9 mouse cellular contexts compared by ENCODE assay signal in genomic region chr11:108928752-108929151, GRCm38 (mm10). TPM values are rescaled to one million over a fixed set of nuclear protein-coding genes. Genes with fewer than 3 reads are reported as not detected.
DNase-seq lines count a peak whose midpoint lies in the region; ATAC-seq and TF ChIP-seq lines count a peak whose summit lies in the region.
"Had no signal": no experiment of that assay in that cellular context is flagged by ENCODE, and none has a peak within 500 bp of the region (broad histone marks: within the 10 kb centered on the region; RNA-seq: fewer than 3 reads in every experiment).

No protein-coding gene starts in this region.

- TF ChIP-seq CTCF in gastrocnemius, adult 2 months (IDR thresholded peaks at IDR 0.05): peak; percentile 12; the same call in 1 of the 2 replicates
- TF ChIP-seq CTCF in E14TG2a.4 (conservative IDR thresholded peaks at IDR 0.05; ENCODE audit: low read length): 0 out of 2 replicates have a peak, but pooled peaks have one; percentile 1

- H3K4me1 ChIP-seq in E14TG2a.4 (replicated peaks; ENCODE audit: low read depth, low read length): peaks cover 69% of the 10 kb centered on the region
- peaks cover 86% of the 10 kb centered on the region for H3K4me1 ChIP-seq in forebrain, embryonic 12.5 days
- peaks cover 71% of the 10 kb centered on the region for H3K4me1 ChIP-seq in midbrain, embryonic 11.5 days (ENCODE audit: control insufficient read depth, insufficient read depth, low read length)

- peak overlapping the region; percentile 63; the same call in 1 of the 2 replicates for H3K27ac ChIP-seq in gastrocnemius, adult 2 months
- H3K27ac ChIP-seq in forebrain, embryonic 12.5 days: peak overlapping the region; percentile 63
- peak overlapping the region; percentile 35; the same call in 1 of the 2 replicates for H3K27ac ChIP-seq in midbrain, embryonic 11.5 days (ENCODE audit: low read depth, low read length)

- intact Hi-C loops in gastrocnemius, adult 2 months (cut with DNase I): loop anchor here (5.0 kb wide), 2 partner anchors 64 to 249 kb away; no protein-coding TSS in a partner anchor

- H3K27me3 ChIP-seq in E14TG2a.4 (ENCODE audit: insufficient read depth, low read length): peaks cover 3% of the 10 kb centered on the region
- peaks cover 3% of the 10 kb centered on the region; the same call in 1 of the 2 replicates for H3K27me3 ChIP-seq in forebrain, embryonic 12.5 days
- H3K27me3 ChIP-seq in midbrain, embryonic 11.5 days (ENCODE audit: control insufficient read depth, insufficient read depth, low read length): no peaks in the 10 kb centered on the region

- H3K4me3 ChIP-seq in gastrocnemius, adult 2 months: no peak overlapping the region
- no peak overlapping the region for H3K4me3 ChIP-seq in E14TG2a.4 (replicated peaks; ENCODE audit: low read length)
- H3K4me3 ChIP-seq in forebrain, embryonic 12.5 days (replicated peaks): peak overlapping the region; percentile 92; the same call in 1 of the 2 replicates
- H3K4me3 ChIP-seq in midbrain, embryonic 11.5 days (ENCODE audit: low read depth, low read length): peak overlapping the region; percentile 93

- no peak for DNase-seq in gastrocnemius, adult 2 months
- DNase-seq in gastrocnemius, adult 18-20 months (ENCODE audit: low spot score): no peak
- DNase-seq in midbrain, embryonic 11.5 days (ENCODE audit: low spot score, missing footprints): peak; percentile 93
- no peak for DNase-seq in thymus, postnatal 0 days (ENCODE audit: low spot score)
- DNase-seq in ovary, adult 18-20 months (ENCODE audit: low spot score): no peak
- DNase-seq in cerebellum, adult 9-10 months: no peak
- DNase-seq: adrenal gland, postnatal 10 days had no signal

- H3K4me2 ChIP-seq in forebrain, embryonic 12.5 days: peak overlapping the region; percentile 88
- H3K4me2 ChIP-seq in midbrain, embryonic 11.5 days: peak overlapping the region; percentile 82

- H3K36me3 ChIP-seq in E14TG2a.4 (ENCODE audit: insufficient read depth, low read length): peaks cover 31% of the 10 kb centered on the region
- H3K36me3 ChIP-seq in forebrain, embryonic 12.5 days (replicated peaks): peaks cover 43% of the 10 kb centered on the region
- H3K36me3 ChIP-seq in midbrain, embryonic 11.5 days (ENCODE audit: control insufficient read depth, insufficient read depth, low read length): peaks cover 26% of the 10 kb centered on the region

- 8% methylated on average over 7 of the region's 7 CpGs for WGBS in forebrain, embryonic 12.5 days
- 4% methylated on average over 7 of the region's 7 CpGs for WGBS in midbrain, embryonic 11.5 days

- no peaks in the 10 kb centered on the region for H3K9me3 ChIP-seq in E14TG2a.4 (ENCODE audit: low read length)
- H3K9me3 ChIP-seq in forebrain, embryonic 12.5 days: no peaks in the 10 kb centered on the region
- H3K9me3 ChIP-seq in midbrain, embryonic 11.5 days (ENCODE audit: control insufficient read depth, low read length): no peaks in the 10 kb centered on the region; the same call in 1 of the 2 replicates

- ATAC-seq in forebrain, embryonic 12.5 days (ENCODE audit: low FRiP score): no peak
- ATAC-seq in midbrain, embryonic 11.5 days (ENCODE audit: low FRiP score): 0 out of 2 replicates have a peak, but pooled peaks have one; percentile 16

- H3K9ac ChIP-seq in forebrain, embryonic 12.5 days: no peak overlapping the region
- H3K9ac ChIP-seq in midbrain, embryonic 11.5 days (ENCODE audit: low read length): peak overlapping the region; percentile 60

RNA-seq across cellular contexts. Expression of gene Axin2, which starts 8.6 kb away (rescaled TPM):
- total RNA-seq in gastrocnemius, adult 2 months (2021): 1 to 10 TPM; 8.5 to 9.3 TPM
- total RNA-seq in gastrocnemius, adult 18-20 months (2021): 1 to 10 TPM; 5.4 to 9.6 TPM
- 14.8 and 17.4 TPM in 2 replicates for polyA plus RNA-seq in forebrain, embryonic 12.5 days (2016; fragmentation: Nextera tagmentation; extraction: Ambion mirVana)
- 20.8 and 23.1 TPM in 2 replicates for polyA plus RNA-seq in midbrain, embryonic 11.5 days (2014; fragmentation: Nextera tagmentation; extraction: Ambion mirVana)
- 3.6 TPM in 2 replicates for polyA plus RNA-seq in thymus, postnatal 0 days (2015; fragmentation: Nextera tagmentation; extraction: Ambion mirVana)

Comparison
In these comparisons a context has a peak if more than half of its experiments do, and no peak if none do; other contexts are left out.
1. H3K4me3 ChIP-seq: peak in forebrain, embryonic 12.5 days (single experiment) and midbrain, embryonic 11.5 days (single experiment); none in gastrocnemius, adult 2 months (single experiment) and E14TG2a.4 (single experiment).
2. Peak in every context shown above with its lines, with median percentiles within 50 percentile points of each other: H3K27ac ChIP-seq.